Mouse (Mus musculus): ENCODE results near the gene Erc2. TPM values are rescaled to one million over a fixed set of nuclear protein-coding genes. Genes with fewer than 3 reads are reported as not detected.

The Erc2 gene
- polyA plus RNA-seq, 1 experiment from 2014 or later, result 33.9 TPM

- DNase-seq (ENCODE audit: low spot score) (peak; percentile 3), ATAC-seq (ENCODE audit: low FRiP score) (no peak)
- no peak overlapping the region for H3K27ac ChIP-seq (ENCODE audit: low read depth, low read length)
- no peak overlapping the region for H3K9ac ChIP-seq (ENCODE audit: low read depth, low read length)
- H3K4me2 ChIP-seq (replicated peaks; ENCODE audit: low read depth, low read length), result 0 out of 2 replicates have a peak overlapping the region, but pooled peaks have one; percentile 64
- 44% methylated on average over 8 of the region's 8 CpGs for WGBS
- H3K9me3 ChIP-seq (ENCODE audit: control insufficient read depth, low read length), result no peaks in the 10 kb centered on the region
- H3K36me3 ChIP-seq (ENCODE audit: control insufficient read depth, insufficient read depth, low read length), result no peaks in the 10 kb centered on the region
- no peaks in the 10 kb centered on the region for H3K4me1 ChIP-seq (replicated peaks; ENCODE audit: control insufficient read depth, insufficient read depth, low read length)
- H3K27me3 ChIP-seq (ENCODE audit: control insufficient read depth, insufficient read depth, low read length), result no peaks in the 10 kb centered on the region; the same call in 1 of the 2 replicates
- 0 out of 2 replicates have a peak overlapping the region, but pooled peaks have one; percentile 71 for H3K4me3 ChIP-seq (ENCODE audit: low read depth, low read length)
Measured at GRCm38 (mm10) chr14:27621576-27621975, 652 bp upstream of the Erc2 start.

- WGBS, result 3% methylated on average over 6 of the region's 6 CpGs
- Histone ChIP-seq H3K9me3 (ENCODE audit: control insufficient read depth, low read length) (no peaks in the 10 kb centered on the region), H3K36me3 (ENCODE audit: control insufficient read depth, insufficient read depth, low read length) (no peaks in the 10 kb centered on the region), H3K4me3 (ENCODE audit: low read depth, low read length) (peak overlapping the region; percentile 71), H3K27ac (ENCODE audit: low read depth, low read length) (peak overlapping the region; percentile 82), H3K4me2 (replicated peaks; ENCODE audit: low read depth, low read length) (peak overlapping the region; percentile 64), H3K4me1 (replicated peaks; ENCODE audit: control insufficient read depth, insufficient read depth, low read length) (no peaks in the 10 kb centered on the region), H3K27me3 (ENCODE audit: control insufficient read depth, insufficient read depth, low read length) (no peaks in the 10 kb centered on the region; the same call in 1 of the 2 replicates), H3K9ac (ENCODE audit: low read depth, low read length) (peak overlapping the region; percentile 77)
- DNase-seq (ENCODE audit: low spot score) (no peak), ATAC-seq (ENCODE audit: low FRiP score) (peak; percentile 62; the same call in 1 of the 2 replicates)
Measured at GRCm38 (mm10) chr14:27622923-27623219, 643 bp downstream of the Erc2 start.

DNA sequence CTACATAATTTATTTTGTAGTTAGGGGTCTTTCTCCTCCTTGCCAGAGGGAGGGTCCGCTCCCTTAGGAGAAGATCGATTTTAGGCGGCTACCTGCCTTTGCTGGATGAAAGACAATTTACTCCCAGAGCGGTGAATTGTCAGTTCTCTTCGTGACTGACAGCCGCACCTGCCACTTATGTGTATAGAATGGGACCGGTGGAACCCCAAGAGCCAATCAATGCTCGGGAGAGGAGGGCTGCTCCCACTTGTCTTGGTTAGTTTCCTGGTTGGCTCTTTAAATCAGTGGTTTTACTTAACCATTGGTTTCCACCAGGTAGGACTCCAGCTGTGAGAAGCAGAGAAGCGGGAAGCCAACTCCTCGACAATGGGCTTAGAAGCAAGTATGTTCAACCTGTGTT is 1.1 kb downstream of the Erc2 start:
- H3K9me3 ChIP-seq (ENCODE audit: control insufficient read depth, low read length), result no peaks in the 10 kb centered on the region
- peak overlapping the region; percentile 64 for H3K4me2 ChIP-seq (replicated peaks; ENCODE audit: low read depth, low read length)
- H3K27ac ChIP-seq (ENCODE audit: low read depth, low read length), result no peak overlapping the region
- no peaks in the 10 kb centered on the region; the same call in 1 of the 2 replicates for H3K27me3 ChIP-seq (ENCODE audit: control insufficient read depth, insufficient read depth, low read length)
- H3K4me1 ChIP-seq (replicated peaks; ENCODE audit: control insufficient read depth, insufficient read depth, low read length), result no peaks in the 10 kb centered on the region
- DNase-seq (ENCODE audit: low spot score) (peak; percentile 62), ATAC-seq (ENCODE audit: low FRiP score) (peak; percentile 59; the same call in 1 of the 2 replicates)
- 5% methylated on average over 10 of the region's 10 CpGs for whole genome bisulfite sequencing
- H3K36me3 ChIP-seq (ENCODE audit: control insufficient read depth, insufficient read depth, low read length), result no peaks in the 10 kb centered on the region
- peak overlapping the region; percentile 71 for H3K4me3 ChIP-seq (ENCODE audit: low read depth, low read length)
- H3K9ac ChIP-seq (ENCODE audit: low read depth, low read length), result no peak overlapping the region

- H3K9ac ChIP-seq (ENCODE audit: low read depth, low read length), result no peak overlapping the region
- H3K36me3 ChIP-seq (ENCODE audit: control insufficient read depth, insufficient read depth, low read length), result no peaks in the 10 kb centered on the region
- WGBS, result 78% methylated on average over 10 of the region's 10 CpGs
- no peak overlapping the region for H3K4me3 ChIP-seq (ENCODE audit: low read depth, low read length)
- no peaks in the 10 kb centered on the region for H3K9me3 ChIP-seq (ENCODE audit: control insufficient read depth, low read length)
- H3K27ac ChIP-seq (ENCODE audit: low read depth, low read length), result no peak overlapping the region
- H3K27me3 ChIP-seq (ENCODE audit: control insufficient read depth, insufficient read depth, low read length), result no peaks in the 10 kb centered on the region; the same call in 1 of the 2 replicates
- H3K4me2 ChIP-seq (replicated peaks; ENCODE audit: low read depth, low read length), result no peak overlapping the region
- no peaks in the 10 kb centered on the region; the same call in 1 of the 2 replicates for H3K4me1 ChIP-seq (replicated peaks; ENCODE audit: control insufficient read depth, insufficient read depth, low read length)
- no peak for DNase-seq (ENCODE audit: low spot score)
- ATAC-seq (ENCODE audit: low FRiP score), result no peak
Measured at GRCm38 (mm10) chr14:27628701-27629100, 6.5 kb downstream of the Erc2 start.

- Histone ChIP-seq H3K4me2 (replicated peaks; ENCODE audit: low read depth, low read length) (no peak overlapping the region), H3K4me1 (replicated peaks; ENCODE audit: control insufficient read depth, insufficient read depth, low read length) (no peaks in the 10 kb centered on the region; the same call in 1 of the 2 replicates), H3K27ac (ENCODE audit: low read depth, low read length) (no peak overlapping the region), H3K9ac (ENCODE audit: low read depth, low read length) (no peak overlapping the region), H3K27me3 (ENCODE audit: control insufficient read depth, insufficient read depth, low read length) (no peaks in the 10 kb centered on the region), H3K9me3 (ENCODE audit: control insufficient read depth, low read length) (no peaks in the 10 kb centered on the region), H3K4me3 (ENCODE audit: low read depth, low read length) (no peak overlapping the region), H3K36me3 (ENCODE audit: control insufficient read depth, insufficient read depth, low read length) (no peaks in the 10 kb centered on the region)
- DNase-seq (ENCODE audit: low spot score), result peak; percentile 10
- WGBS, result 67% methylated on average over 5 of the region's 5 CpGs
- peak; percentile 49; the same call in 1 of the 2 replicates for ATAC-seq (ENCODE audit: low FRiP score)
Measured at GRCm38 (mm10) chr14:27629369-27630012, 7.3 kb downstream of the Erc2 start.

DNA sequence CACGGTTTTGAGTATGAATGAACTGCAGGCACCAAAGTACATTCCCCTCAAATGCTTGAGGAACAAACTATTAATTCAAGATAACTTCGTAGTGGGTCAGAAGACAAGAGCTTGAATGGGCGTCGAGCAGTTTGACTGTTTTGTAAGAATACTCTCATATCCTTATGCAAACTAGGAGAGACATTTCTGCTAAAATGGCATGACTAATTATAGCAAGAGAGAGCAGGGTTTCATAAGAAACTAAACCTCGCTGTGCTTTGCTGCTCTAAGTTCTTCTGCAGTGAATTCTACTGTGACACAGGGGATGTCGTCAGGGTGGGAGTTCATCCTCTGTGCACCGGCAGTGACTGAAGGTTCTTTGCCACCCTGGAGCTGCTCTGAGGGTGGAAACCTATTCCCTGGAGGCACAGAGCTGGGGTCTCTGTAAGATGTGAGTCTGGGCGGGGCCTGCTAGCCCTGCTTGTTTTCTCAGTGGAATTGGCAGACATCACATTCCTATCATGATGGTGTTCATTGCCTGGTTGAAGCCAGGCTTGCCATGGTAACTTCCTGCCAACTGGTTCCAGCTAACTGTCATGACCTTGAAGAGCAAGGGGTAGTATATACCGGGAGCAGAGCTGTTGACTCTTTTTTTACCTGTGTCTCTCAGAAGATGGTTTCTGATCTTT is 8.9 kb downstream of the Erc2 start:
- Histone ChIP-seq H3K9ac (ENCODE audit: low read depth, low read length) (no peak overlapping the region), H3K4me2 (replicated peaks; ENCODE audit: low read depth, low read length) (no peak overlapping the region), H3K9me3 (ENCODE audit: control insufficient read depth, low read length) (no peaks in the 10 kb centered on the region), H3K4me1 (replicated peaks; ENCODE audit: control insufficient read depth, insufficient read depth, low read length) (no peaks in the 10 kb centered on the region; the same call in 1 of the 2 replicates), H3K4me3 (ENCODE audit: low read depth, low read length) (no peak overlapping the region), H3K27ac (ENCODE audit: low read depth, low read length) (no peak overlapping the region), H3K27me3 (ENCODE audit: control insufficient read depth, insufficient read depth, low read length) (no peaks in the 10 kb centered on the region), H3K36me3 (ENCODE audit: control insufficient read depth, insufficient read depth, low read length) (no peaks in the 10 kb centered on the region)
- DNase-seq (ENCODE audit: low spot score) (no peak), ATAC-seq (ENCODE audit: low FRiP score) (no peak)
- WGBS, result 83% methylated on average over 9 of the region's 9 CpGs

DNA sequence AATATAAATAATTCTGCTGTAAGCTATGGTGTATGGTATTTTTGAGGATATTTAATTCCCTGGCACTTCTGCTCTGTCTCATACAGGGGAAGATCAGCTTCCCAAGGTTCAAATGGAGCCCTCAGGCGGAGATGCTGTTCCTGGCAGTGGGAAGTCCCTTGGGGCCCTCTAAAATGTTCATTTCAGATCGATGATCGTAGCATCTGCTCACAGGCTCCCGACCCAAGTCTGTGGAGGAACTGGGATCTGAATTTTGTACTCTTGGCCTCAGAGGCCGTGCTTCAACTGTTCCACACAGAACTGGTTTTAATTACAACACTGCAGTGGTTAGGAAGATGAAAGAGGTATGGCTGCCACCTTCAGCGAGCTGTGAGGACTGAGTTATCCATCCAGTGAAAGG is 12.5 kb downstream of the Erc2 start:
- ATAC-seq (ENCODE audit: low FRiP score), result no peak
- Histone ChIP-seq H3K4me1 (replicated peaks; ENCODE audit: control insufficient read depth, insufficient read depth, low read length) (no peaks in the 10 kb centered on the region), H3K4me2 (replicated peaks; ENCODE audit: low read depth, low read length) (no peak overlapping the region), H3K27ac (ENCODE audit: low read depth, low read length) (no peak overlapping the region), H3K9ac (ENCODE audit: low read depth, low read length) (no peak overlapping the region), H3K4me3 (ENCODE audit: low read depth, low read length) (no peak overlapping the region), H3K36me3 (ENCODE audit: control insufficient read depth, insufficient read depth, low read length) (no peaks in the 10 kb centered on the region), H3K27me3 (ENCODE audit: control insufficient read depth, insufficient read depth, low read length) (no peaks in the 10 kb centered on the region), H3K9me3 (ENCODE audit: control insufficient read depth, low read length) (no peaks in the 10 kb centered on the region)
- DNase-seq (ENCODE audit: low spot score), result peak; percentile 11
- 71% methylated on average over 6 of the region's 6 CpGs for WGBS

GRCm38 (mm10) chr14:27636556-27636955 is 14.3 kb downstream of the Erc2 start:
- no peak overlapping the region for H3K4me3 ChIP-seq (ENCODE audit: low read depth, low read length)
- no peaks in the 10 kb centered on the region for H3K36me3 ChIP-seq (ENCODE audit: control insufficient read depth, insufficient read depth, low read length)
- WGBS, result 90% methylated on average over 2 of the region's 2 CpGs
- H3K9me3 ChIP-seq (ENCODE audit: control insufficient read depth, low read length), result no peaks in the 10 kb centered on the region
- DNase-seq (ENCODE audit: low spot score), result no peak
- H3K9ac ChIP-seq (ENCODE audit: low read depth, low read length), result no peak overlapping the region
- H3K27ac ChIP-seq (ENCODE audit: low read depth, low read length), result no peak overlapping the region
- H3K27me3 ChIP-seq (ENCODE audit: control insufficient read depth, insufficient read depth, low read length), result no peaks in the 10 kb centered on the region
- no peak for ATAC-seq (ENCODE audit: low FRiP score)
- no peak overlapping the region for H3K4me2 ChIP-seq (replicated peaks; ENCODE audit: low read depth, low read length)
- no peaks in the 10 kb centered on the region for H3K4me1 ChIP-seq (replicated peaks; ENCODE audit: control insufficient read depth, insufficient read depth, low read length)

GRCm38 (mm10) chr14:27641382-27641781 is 19.2 kb downstream of the Erc2 start:
- Histone ChIP-seq H3K9me3 (ENCODE audit: control insufficient read depth, low read length) (no peaks in the 10 kb centered on the region), H3K27ac (ENCODE audit: low read depth, low read length) (no peak overlapping the region), H3K4me3 (ENCODE audit: low read depth, low read length) (no peak overlapping the region), H3K36me3 (ENCODE audit: control insufficient read depth, insufficient read depth, low read length) (no peaks in the 10 kb centered on the region), H3K27me3 (ENCODE audit: control insufficient read depth, insufficient read depth, low read length) (no peaks in the 10 kb centered on the region), H3K4me2 (replicated peaks; ENCODE audit: low read depth, low read length) (no peak overlapping the region), H3K9ac (ENCODE audit: low read depth, low read length) (no peak overlapping the region), H3K4me1 (replicated peaks; ENCODE audit: control insufficient read depth, insufficient read depth, low read length) (no peaks in the 10 kb centered on the region)
- DNase-seq (ENCODE audit: low spot score) (no peak), ATAC-seq (ENCODE audit: low FRiP score) (no peak)
- WGBS, result 86% methylated on average over 3 of the region's 3 CpGs

All from hindbrain, embryonic 11.5 days (tissue).